Mouse (Mus musculus) kidney, adult 18-20 months (tissue): Measurements from ENCODE around the gene Mlkl.
A peak's percentile ranks its signal among the peaks of the same experiment; 100 is the strongest.
"Not testable (repeated sequence)": the region's sequence is repeated elsewhere in the genome, so short reads cannot be mapped to it uniquely, and the experiment has no call there.

Experiments
- DNase-seq: peaks from one replicate; pipeline ENCODE4 v3.0.0; 2021

Mlkl gene

GRCm38 (mm10) chr8:111310006-111310405 is 28.0 kb downstream of the Mlkl start:
- not testable (repeated sequence) for DNase-seq

- no peak for DNase-seq
These were observed 32.8 kb downstream of the Mlkl start for GRCm38 (mm10) chr8:111305031-111305730.

- DNase-seq, result no peak
These were observed 33.6 kb downstream of the Mlkl start for GRCm38 (mm10) chr8:111304359-111304758.

- not testable (repeated sequence) for DNase-seq
These were observed 34.7 kb downstream of the Mlkl start for GRCm38 (mm10) chr8:111303076-111303803.

- no peak for DNase-seq
These were observed 37.1 kb downstream of the Mlkl start for GRCm38 (mm10) chr8:111300597-111301546.

- DNase-seq, result peak; percentile 95
These were observed 38.0 kb downstream of the Mlkl start, which contains the start of gene Rfwd3 for GRCm38 (mm10) chr8:111299821-111300568. Gene Rfwd3 (minus strand): TSS chr8:111300222.

GRCm38 (mm10) chr8:111299363-111299820 is 38.6 kb downstream of the Mlkl start:
- DNase-seq, result peak; percentile 64

- no peak for DNase-seq
These were observed 40.0 kb downstream of the Mlkl start for GRCm38 (mm10) chr8:111298011-111298410.

GRCm38 (mm10) chr8:111291733-111292132 is 46.2 kb downstream of the Mlkl start:
- DNase-seq, result peak; percentile 44

- DNase-seq, result no peak
These were observed 47.4 kb downstream of the Mlkl start for GRCm38 (mm10) chr8:111290586-111290985.

- no peak for DNase-seq
These were observed 52.4 kb downstream of the Mlkl start for GRCm38 (mm10) chr8:111285603-111286002.

GRCm38 (mm10) chr8:111282093-111282492 is 55.9 kb downstream of the Mlkl start:
- no peak for DNase-seq

- no peak for DNase-seq
These were observed 69.7 kb downstream of the Mlkl start for GRCm38 (mm10) chr8:111268277-111268676.

- DNase-seq, result not testable (repeated sequence)
These were observed 71.8 kb downstream of the Mlkl start for GRCm38 (mm10) chr8:111266161-111266560.

- DNase-seq, result no peak
These were observed 73.2 kb downstream of the Mlkl start for GRCm38 (mm10) chr8:111264693-111265220.

- no peak for DNase-seq
These were observed 76.0 kb downstream of the Mlkl start for GRCm38 (mm10) chr8:111261981-111262381.
